Mouse (Mus musculus): ENCODE results near the gene Mrps23.

The Mrps23 gene

DNA sequence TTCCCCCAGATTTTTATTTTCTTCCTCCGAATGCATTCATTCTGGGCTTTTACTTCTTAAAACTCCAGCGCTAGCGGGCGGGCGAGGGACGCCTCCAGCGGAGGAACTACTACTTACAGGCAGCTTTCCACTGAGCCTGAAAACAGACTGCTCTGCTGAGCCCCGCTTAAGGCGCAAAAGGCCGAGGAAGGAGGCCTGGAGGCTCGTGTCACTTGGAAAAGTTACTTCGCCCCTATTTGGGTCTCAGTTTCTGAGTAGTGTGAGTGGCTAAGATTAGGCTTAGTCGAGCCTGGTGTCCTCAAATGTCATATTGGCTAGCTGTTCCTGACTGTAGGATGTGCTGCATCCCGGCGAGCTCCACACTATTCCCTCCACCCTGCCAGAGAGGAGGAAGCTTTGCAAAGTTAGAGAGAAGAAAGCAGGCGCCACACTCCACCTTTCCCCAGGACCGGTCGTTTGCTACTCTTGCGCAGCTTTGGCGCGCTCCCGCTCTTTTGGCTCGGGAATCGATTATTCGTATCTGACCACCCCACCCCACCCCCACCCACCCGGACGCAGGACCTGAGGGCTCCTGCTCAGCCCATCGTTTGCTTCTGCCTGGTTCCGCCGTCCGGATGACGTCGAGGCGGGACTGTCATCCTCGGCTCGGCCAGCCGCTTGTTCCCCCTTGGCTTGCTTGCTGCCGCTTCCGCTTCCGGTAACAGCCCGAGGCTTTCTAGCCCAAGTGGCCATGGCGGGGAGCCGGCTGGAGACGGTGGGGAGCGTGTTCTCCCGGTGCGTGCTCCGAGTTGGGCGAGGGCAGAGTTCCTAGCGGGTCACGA lies at the start of gene Mrps23:
Gene Mrps23 (plus strand): TSS at position 677 of the 821 bp plus-strand sequence.
- DNase-seq = peak; percentile 92 to 93

DNA sequence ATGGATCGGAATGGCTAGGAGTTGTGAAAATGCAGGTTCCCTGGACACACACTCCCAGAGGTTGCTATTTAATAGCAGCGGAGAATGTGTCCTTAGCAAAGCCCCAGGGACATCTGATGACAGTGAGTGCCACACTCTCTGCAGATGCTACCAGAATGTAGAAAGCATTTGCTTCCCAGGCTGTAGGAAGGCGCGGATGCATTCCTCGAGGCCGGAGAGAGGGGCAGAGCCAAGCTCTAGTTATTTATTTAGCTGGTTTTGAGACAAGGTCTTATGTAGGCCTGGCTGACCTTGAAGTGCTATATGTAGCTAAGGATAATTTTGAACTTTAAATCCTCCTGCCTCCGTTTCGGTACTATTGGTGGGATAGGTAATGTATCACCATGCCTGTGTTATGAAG lies 49.7 kb upstream of the Mrps23 start:
- no peak for DNase-seq

DNA sequence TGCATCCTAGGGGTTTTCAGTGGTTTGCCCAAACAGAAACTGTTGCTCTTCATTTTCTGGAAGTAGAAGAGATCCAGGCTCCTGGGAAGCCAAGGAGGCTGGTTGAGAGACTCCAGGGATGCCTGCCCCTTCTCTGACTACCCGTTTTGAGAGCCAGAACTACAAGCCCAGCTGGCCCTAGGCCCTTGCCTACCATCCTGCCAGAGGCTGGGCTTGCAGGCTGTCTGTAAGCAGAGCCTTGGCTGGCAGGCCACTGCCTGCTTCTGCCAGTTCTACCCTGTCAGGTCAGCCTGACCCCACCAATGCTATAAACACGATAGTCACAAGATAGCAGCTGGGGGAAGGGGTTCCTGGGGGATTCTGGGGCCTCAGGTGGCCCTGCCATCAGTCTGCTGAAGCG lies 48.7 kb upstream of the Mrps23 start:
- DNase-seq = peak; percentile 69 to 73

DNA sequence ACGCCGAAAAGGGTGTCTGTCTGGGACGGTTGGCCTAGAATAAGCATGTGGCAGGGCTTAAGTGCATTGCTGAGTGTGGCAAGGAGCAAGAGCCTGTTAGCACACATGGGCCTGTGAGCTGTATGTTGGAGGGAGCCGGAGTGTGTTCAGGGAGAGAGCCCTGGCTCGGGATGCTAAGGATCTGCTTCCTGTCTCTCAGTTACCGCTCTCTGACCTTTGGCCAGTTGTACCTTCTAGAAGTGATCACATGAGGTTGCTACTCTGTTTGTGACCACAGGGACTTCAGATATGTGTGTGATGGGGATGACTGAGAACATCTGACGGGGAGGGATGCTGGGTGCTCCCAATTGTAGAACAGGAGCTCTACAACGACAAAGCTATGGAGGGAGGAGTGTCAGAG lies 48.2 kb upstream of the Mrps23 start:
- no peak for DNase-seq

GRCm38 (mm10) chr11:88156403-88156802 lies 47.8 kb upstream of the Mrps23 start:
- no peak for DNase-seq

DNA sequence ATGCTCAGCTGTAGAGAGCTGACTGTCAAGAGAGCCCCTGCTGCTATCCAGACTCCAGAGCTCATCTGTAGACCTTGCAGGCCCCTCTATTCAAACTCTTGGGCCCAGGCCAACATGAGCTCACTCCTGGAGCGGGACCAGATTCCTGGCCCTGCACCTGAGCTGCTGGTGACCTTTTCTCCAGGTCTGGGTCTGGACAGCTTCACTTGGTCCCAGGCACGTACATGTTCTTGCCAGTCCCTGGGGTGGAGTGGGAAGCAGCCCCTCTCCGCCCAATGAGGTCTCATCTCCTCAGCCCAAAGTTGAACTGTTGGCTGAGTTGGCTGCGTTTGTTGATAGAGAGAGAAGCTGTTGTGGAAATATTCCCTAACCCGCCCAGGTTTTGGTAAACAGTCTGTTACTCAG lies 45.3 kb upstream of the Mrps23 start:
- DNase-seq = peak; percentile 62 to 75

- no peak for DNase-seq
Observed at GRCm38 (mm10) chr11:88159389-88159788, 44.8 kb upstream of the Mrps23 start.

DNA sequence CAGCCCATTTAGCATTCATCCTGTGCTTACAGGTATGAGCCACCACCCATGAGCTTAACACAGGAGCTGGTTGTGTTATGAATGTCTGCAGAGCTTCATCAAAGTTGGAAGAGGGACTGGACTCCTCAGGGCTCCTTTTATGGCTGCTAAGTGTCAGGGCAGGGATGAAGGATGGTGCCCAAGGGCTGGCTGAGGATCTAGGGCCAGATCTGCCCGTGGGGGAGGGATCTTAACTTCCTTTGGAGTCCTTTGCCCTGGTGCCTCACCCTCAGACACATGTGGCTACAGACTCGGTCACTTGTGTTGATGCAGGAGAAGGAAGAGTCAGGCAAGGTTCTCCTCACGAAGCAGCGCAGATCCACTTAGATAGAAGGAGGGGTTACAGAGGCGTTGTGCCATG lies 43.9 kb upstream of the Mrps23 start:
- no peak for DNase-seq

- DNase-seq = peak; percentile 77 to 80
Observed at GRCm38 (mm10) chr11:88161051-88161581, 43.1 kb upstream of the Mrps23 start.

DNA sequence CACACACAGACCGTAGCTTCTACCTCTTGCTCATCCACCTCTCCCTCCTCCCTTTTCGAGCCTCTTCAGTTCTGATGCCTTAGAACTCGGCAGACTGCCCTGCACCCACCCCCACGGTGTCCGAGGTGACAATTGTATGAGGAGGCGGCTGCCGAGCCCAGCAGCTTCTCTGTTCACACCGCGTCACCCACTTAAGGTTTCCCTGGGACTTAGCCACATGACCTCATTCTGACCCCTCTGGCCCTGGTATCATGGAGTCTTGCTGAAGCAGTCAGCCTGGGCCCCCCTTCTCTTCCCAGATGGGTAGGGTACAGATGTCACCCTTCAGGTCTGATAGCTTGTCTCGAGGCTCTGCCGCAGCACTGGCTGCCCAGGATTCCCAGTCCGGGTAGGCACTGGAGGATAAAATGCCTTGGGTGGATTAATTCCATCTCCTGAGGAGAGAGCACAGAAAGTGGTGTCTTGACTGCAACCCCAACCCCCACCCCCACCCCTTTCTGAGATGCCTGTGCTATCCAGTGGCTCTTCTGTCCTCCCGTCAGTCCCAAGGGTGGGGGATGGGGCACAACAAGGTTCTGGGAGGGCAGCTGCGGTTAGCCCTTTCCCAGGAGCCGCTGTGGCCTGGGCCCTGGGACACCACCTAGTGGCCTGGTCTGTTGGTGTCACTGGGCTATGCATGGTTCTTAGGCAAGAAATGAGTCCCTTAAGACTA lies 42.4 kb upstream of the Mrps23 start:
- DNase-seq = peak; percentile 91 to 96

DNA sequence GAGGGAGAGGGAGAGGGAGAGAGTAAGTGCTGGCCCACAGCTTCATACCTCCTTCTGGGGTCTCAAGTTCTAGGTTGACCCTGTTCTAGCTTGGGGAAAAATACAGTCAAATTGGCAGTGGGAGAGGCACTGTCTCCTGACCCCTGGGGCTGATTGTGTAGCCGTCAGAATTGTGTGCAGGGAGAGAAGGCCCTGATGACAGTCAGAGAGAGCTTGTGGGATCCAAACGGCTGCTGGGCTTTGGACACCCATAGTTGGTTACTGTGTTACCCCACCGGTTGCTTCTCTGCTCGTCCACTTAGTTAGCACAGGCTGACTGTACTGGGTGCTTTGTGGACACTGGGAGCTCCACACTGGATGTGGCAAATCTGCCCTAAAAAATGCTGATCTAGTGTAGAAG lies 41.4 kb upstream of the Mrps23 start:
- no peak for DNase-seq

DNA sequence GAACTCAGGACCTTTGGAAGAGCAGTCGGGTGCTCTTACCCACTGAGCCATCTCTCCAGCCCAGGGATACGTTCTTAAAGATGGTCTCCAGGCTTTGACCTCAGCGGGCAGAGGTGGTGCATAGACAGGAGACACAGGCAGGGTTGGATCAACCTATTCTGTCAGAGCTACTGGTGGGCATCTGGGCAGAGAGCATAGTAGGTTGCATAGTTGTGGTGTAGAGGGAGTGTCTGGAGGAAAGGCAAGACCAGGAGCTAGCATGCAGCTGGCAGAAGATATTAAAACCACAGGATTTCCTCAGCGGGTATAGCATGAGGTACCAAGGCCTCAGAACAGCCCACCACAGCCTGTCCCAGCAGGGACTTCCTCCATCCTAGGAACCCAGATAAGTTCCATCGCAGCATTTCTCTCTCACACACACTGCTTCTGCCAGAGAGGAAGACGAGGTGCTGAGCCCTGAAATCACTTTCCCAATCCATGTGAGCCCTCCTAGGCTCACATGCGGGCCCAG lies 39.9 kb upstream of the Mrps23 start:
- no peak for DNase-seq

GRCm38 (mm10) chr11:88164801-88165377 lies 39.3 kb upstream of the Mrps23 start:
- peak; percentile 78 to 79 for DNase-seq

DNA sequence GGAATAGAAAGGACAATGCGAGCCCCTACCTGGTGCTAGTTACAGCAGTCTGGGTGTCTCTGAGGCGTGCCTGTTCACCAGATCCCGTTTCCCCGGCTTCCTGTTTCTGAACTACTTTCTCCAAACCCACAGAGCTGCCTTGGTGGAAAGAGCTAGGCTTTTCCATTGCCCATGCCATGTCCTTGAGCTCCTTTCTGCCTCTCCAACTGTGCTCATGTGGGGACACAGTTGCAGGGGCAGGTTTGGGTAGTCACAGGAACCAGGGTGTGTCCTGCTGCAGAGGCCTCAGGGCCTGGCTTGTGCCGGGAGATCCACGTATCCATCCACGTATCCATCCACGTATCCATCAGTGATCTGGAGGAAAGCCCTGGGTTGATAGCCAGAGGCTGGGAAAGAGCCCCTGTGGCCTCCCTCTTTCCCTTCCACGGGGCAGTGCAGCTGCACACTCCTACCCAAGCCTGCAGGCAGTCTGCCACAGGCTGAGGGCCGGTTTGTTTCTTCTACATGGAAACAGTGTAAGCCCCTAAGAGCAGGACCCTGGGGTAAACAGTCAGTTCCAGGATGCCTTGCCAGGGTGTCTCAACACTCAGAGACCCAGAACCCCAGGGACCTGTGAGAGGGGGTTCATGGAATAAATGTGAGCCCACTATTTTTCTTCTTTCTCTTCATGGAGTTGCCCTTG lies 38.4 kb upstream of the Mrps23 start:
- DNase-seq = no peak

DNA sequence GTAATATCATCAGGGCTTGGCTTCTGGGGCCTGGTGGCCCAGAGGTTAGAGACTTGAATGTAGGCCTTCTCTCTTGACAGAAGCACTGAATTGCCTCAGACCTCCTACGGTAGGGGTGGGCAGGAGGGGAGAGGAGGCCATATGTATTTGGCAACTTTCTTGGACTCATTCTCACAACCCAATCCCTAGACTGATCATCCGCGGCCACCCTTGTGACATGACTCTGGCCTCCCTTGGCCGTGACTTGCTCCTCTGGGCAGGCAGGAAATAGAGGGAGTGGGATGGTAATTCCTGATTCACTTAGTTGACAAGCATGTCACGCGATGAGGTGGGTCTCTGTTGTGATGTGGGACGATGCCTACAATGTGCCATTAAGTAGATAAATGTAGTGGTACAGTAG lies 37.7 kb upstream of the Mrps23 start:
- no peak for DNase-seq

GRCm38 (mm10) chr11:88168611-88169010 lies 35.6 kb upstream of the Mrps23 start:
- no peak for DNase-seq

DNA sequence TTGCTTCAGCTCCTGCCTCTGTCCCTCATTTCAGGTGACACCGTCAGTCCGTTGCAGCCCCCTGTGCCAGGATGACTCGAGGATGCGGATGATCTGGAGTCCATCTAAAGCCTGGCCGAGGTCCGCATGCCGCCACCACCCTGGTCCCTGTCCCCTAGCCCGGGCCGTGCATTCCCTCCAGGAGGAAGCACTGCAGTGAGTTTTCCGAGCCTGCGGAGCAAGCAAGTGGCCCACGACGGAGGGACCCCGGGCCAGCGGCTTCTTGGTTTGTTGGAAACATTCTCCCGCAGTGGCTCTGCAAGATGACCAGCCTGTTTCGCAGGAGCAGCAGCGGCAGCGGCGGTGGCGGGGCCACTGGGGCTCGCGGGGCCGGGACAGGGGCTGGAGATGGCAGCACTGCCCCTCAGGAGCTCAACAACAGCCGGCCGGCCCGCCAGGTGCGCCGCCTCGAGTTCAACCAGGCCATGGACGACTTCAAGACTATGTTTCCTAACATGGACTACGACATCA lies 34.6 kb upstream of the Mrps23 start:
- DNase-seq = no peak

DNA sequence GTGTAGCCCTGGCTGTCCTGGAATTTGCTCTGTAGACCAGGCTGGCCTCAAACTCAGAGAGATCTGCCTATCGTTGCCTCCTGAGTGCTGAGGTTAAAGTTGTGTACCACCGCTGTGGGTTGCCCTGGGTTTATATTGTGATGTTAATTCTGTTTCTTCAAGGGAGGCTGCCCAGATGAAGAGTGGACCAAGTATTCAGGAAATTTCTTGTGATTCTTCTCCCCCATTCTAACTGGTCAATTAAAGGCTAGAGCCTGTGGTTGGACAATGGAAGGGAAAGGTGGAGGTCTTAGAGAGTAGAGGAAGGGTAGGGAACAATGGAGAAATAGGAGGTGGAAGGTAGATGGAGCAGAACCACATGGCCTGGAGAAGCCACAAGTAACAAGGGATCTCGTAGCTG lies 33.6 kb upstream of the Mrps23 start:
- DNase-seq = no peak

GRCm38 (mm10) chr11:88171876-88172442 lies 32.2 kb upstream of the Mrps23 start:
- DNase-seq = peak; percentile 69 to 80

- DNase-seq = no peak
Observed at GRCm38 (mm10) chr11:88172601-88173325, 31.4 kb upstream of the Mrps23 start.

DNA sequence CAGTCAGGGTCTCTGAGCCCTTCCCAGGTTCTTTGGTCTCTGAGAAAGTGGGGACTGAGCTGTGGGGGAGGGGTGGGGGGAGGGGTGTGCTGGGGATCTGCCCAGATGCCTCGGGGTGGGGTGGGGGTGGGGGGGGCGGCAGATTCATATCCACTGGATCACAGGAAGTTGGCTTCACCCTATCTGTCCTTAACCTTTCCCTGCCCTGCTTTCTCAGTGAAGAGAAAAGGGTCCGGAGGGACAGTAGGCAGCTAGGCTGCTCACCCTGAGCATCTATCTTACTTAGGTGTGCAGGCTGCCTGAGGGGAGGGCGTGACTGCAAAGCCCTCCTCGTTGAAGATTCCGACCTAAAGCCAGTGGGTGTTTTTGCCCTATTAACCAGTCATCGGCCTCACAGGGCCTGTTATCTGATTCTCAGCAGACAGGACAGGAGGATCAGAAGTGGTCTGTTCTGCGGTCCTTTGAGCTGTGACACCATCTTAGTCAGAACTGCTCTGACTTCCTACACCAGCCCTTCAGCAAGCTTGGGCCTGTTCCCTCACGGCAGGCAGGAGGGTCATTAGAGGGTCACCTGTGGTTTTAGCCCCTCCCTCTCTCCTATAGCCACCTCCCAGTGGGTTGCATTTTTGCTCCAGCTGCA lies 30.7 kb upstream of the Mrps23 start:
- DNase-seq = no peak

Measured in cerebellum, postnatal 14 days (tissue).